Mouse (Mus musculus): ENCODE data around the gene Tatdn2.

DNA sequence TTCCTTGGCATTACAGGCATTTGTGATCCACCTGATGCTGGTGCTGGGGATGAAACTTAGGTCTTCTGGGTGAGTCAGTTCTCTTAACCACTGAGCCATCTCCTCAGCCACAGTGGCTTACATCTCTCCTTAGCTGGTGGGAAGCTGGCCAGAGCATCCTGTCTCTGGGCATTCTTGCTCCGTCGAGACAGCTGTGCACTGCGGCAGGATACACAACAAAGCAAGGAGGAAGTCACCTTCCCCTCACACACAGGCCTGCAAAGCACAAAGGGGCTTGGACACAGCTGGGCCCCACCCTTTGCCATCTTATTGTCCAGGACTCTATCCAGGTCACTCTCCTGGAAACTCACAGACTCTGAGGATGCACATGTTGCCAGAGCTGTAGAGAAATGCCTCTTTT, 38.6 kb upstream of the Tatdn2 start:
- TF ChIP-seq POLR2A (IDR thresholded peaks at IDR 0.05; ENCODE audit: borderline replicate concordance, control insufficient read depth, low read depth, low read length) = no peak
- TF ChIP-seq CTCF (IDR thresholded peaks at IDR 0.05; ENCODE audit: control insufficient read depth, insufficient read depth, low read length) = no peak
